Mouse (Mus musculus): ENCODE measurements around the gene Grasp.

- no peak for TF ChIP-seq CTCF (IDR thresholded peaks at IDR 0.05; ENCODE audit: control insufficient read depth, insufficient read depth, insufficient read length)
- TF ChIP-seq MAX (IDR thresholded peaks at IDR 0.05), result no peak
- no peak for TF ChIP-seq USF1 (IDR thresholded peaks at IDR 0.05; ENCODE audit: low read depth)
- TF ChIP-seq MYOG (IDR thresholded peaks at IDR 0.05; ENCODE audit: control insufficient read depth, extremely low read depth, insufficient read length), result no peak
Observed at GRCm38 (mm10) chr15:101182676-101183075, 41.3 kb upstream of the Grasp start.
